Mouse (Mus musculus): ENCODE data around the gene Fbrsl1.

Fbrsl1 gene

GRCm38 (mm10) chr5:110448436-110449134, at the start of gene Fbrsl1:
TSS of gene Fbrsl1 (minus strand) at chr5:110448503.
- DNase-seq (ENCODE audit: low spot score), result peak; percentile 91

GRCm38 (mm10) chr5:110498071-110498470, 49.8 kb upstream of the Fbrsl1 start:
- DNase-seq (ENCODE audit: low spot score), result no peak

- DNase-seq (ENCODE audit: low spot score), result no peak
Observed at GRCm38 (mm10) chr5:110497556-110497955, 49.3 kb upstream of the Fbrsl1 start.

GRCm38 (mm10) chr5:110495051-110495450, 46.7 kb upstream of the Fbrsl1 start:
- DNase-seq (ENCODE audit: low spot score), result no peak

- DNase-seq (ENCODE audit: low spot score), result no peak
Observed at GRCm38 (mm10) chr5:110494396-110494795, 46.1 kb upstream of the Fbrsl1 start.

GRCm38 (mm10) chr5:110493785-110494184, 45.5 kb upstream of the Fbrsl1 start:
- DNase-seq (ENCODE audit: low spot score), result peak; percentile 64

- DNase-seq (ENCODE audit: low spot score), result no peak
Observed at GRCm38 (mm10) chr5:110489639-110490038, 41.3 kb upstream of the Fbrsl1 start.

- no peak for DNase-seq (ENCODE audit: low spot score)
Observed at GRCm38 (mm10) chr5:110487943-110488342, 39.6 kb upstream of the Fbrsl1 start.

GRCm38 (mm10) chr5:110486674-110487334, 38.5 kb upstream of the Fbrsl1 start:
- DNase-seq (ENCODE audit: low spot score), result no peak

- no peak for DNase-seq (ENCODE audit: low spot score)
Observed at GRCm38 (mm10) chr5:110484711-110485110, 36.4 kb upstream of the Fbrsl1 start.

GRCm38 (mm10) chr5:110479228-110479627, 30.9 kb upstream of the Fbrsl1 start:
- DNase-seq (ENCODE audit: low spot score), result no peak

- DNase-seq (ENCODE audit: low spot score), result no peak
Observed at GRCm38 (mm10) chr5:110474156-110474555, 25.9 kb upstream of the Fbrsl1 start.

GRCm38 (mm10) chr5:110472834-110473233, 24.5 kb upstream of the Fbrsl1 start:
- DNase-seq (ENCODE audit: low spot score), result no peak

- no peak for DNase-seq (ENCODE audit: low spot score)
Observed at GRCm38 (mm10) chr5:110471981-110472476, 23.7 kb upstream of the Fbrsl1 start.

- no peak for DNase-seq (ENCODE audit: low spot score)
Observed at GRCm38 (mm10) chr5:110471285-110471684, 23.0 kb upstream of the Fbrsl1 start.

- no peak for DNase-seq (ENCODE audit: low spot score)
Observed at GRCm38 (mm10) chr5:110469227-110469925, 21.1 kb upstream of the Fbrsl1 start.

GRCm38 (mm10) chr5:110468296-110468695, 20.0 kb upstream of the Fbrsl1 start:
- no peak for DNase-seq (ENCODE audit: low spot score)

GRCm38 (mm10) chr5:110467725-110468124, 19.4 kb upstream of the Fbrsl1 start:
- DNase-seq (ENCODE audit: low spot score), result no peak

- no peak for DNase-seq (ENCODE audit: low spot score)
Observed at GRCm38 (mm10) chr5:110466531-110467424, 18.5 kb upstream of the Fbrsl1 start.

GRCm38 (mm10) chr5:110462646-110463045, 14.3 kb upstream of the Fbrsl1 start:
- DNase-seq (ENCODE audit: low spot score), result no peak

GRCm38 (mm10) chr5:110458936-110459335, 10.6 kb upstream of the Fbrsl1 start:
- DNase-seq (ENCODE audit: low spot score), result no peak

GRCm38 (mm10) chr5:110455272-110455671, 7.0 kb upstream of the Fbrsl1 start:
- no peak for DNase-seq (ENCODE audit: low spot score)

Measured in T-cell, adult 2 months (primary cell).